Mouse (Mus musculus) E14TG2a.4 (cell line): ENCODE measurements around the gene Gm28374.

Experiments
- CTCF ChIP-seq: conservative IDR thresholded peaks from 2 replicates; pipeline ENCODE4 v1.5.1; 2014; ENCODE audit warnings: low read length
- NANOG ChIP-seq: IDR thresholded peaks from 2 replicates; pipeline ENCODE4 v1.6.1; 2014; ENCODE audit warnings: borderline replicate concordance, low read length, mixed read lengths
- POU5F1 ChIP-seq: IDR thresholded peaks from 2 replicates; pipeline ENCODE4 v1.6.1; 2014; ENCODE audit warnings: low read length, borderline replicate concordance

DNA sequence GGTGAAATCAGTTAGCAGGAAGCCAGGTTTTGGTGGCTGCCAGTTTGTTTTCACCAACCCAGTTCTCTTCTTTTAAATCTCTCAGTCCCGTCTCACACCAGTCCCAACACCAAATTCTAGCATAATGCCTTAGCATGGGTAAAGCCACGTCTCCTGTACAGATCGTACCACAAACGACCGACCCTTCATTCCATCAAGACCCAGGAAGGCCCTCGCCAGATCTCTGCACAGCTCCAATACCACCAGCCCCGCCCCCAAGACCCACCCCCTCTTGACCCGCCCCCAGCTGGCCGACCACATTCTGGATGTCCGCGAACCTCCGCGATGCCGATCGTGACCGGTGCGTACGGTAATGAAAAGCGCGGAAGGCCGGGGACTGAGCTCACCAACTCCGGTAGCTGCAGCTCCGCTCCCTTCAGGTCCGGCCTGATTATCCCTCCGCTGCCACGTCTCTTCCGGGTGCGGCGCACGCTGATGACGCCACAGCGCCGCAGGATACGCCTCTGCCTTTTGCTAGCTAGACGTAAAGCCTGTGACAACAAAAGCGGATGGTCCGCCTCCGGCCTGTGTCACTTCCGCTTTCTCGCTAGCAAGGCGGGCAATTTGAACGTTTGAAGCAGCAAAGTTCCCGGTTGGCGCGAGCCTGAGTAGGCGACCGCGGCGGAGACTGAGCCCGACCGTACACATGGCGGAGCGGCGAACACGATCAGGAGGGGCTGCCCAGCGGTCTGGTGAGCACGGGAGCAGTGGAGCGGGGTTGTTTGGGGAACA lies 2.6 kb upstream of the Gm28374 start, which contains the start of the genes Zfpl1 and Cdca5:
- no peak for TF ChIP-seq CTCF
- TF ChIP-seq NANOG, result no peak
- TF ChIP-seq POU5F1, result no peak
